Mouse (Mus musculus) hematopoietic stem cell, adult 5-6 weeks (primary cell): ENCODE results near the gene Vstm2l. TPM values are rescaled to one million over a fixed set of nuclear protein-coding genes. Genes with fewer than 3 reads are reported as not detected.

Experiments
- ATAC-seq, 2 experiments: fragments of 125-278 bp in 1 of 2; replicated peaks in 1 of 2; 2 replicates each; pipeline ENCODE4 v1.8.0; 2016 to 2017; ENCODE audit warnings: inconsistent platforms in 2 of 2, mild to moderate bottlenecking in 2 of 2, moderate number of reproducible peaks in 2 of 2, low read depth in 1 of 2, moderate TSS enrichment in 1 of 2; ENCODE audit not compliant: low FRiP score in 2 of 2, poor library complexity in 2 of 2, severe bottlenecking in 2 of 2, insufficient read depth in 1 of 2, low TSS enrichment in 1 of 2
- total RNA-seq: library from RNA; stranded (forward); fragments of 172-1452, 232-1000 nt; gene quantifications from 2 replicates; pipeline ENCODE4 v1.2.3, GENCODE M21; 2017

Gene Vstm2l
- total RNA-seq = not detected in 2 replicates

DNA sequence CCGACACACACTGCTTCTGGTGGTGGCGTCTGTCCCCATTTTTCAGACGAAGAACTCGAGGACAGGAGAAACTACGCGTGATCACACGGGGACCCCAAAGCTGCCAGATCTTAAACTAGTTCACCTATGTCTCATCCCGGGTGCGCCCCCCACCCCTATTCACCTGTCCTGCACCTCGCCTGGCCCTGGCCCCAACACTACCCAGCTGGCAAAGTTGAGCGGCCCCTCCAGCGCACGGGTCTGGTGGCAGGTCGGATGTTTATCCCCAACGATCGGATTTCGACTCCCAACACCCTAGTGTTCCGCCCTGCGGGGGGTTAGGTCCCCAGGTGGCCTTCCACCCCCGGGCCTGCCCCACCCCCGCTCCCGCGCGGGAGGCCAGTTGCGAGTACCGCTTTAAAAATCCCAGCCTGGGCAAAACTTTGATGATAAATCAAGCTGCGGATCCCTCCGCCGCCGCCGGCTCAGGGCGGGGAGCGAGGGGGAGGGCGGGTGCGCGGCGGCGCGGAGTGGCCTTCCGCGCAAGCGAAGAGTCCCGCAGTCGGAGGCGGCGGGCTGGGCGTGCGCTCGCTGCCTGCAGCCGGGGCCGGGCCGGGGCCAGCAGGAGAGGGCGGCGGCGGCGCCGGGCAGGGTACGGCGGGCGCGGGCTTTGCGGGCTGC lies at the start of gene Vstm2l:
Gene Vstm2l (plus strand): TSS at position 549 of the 660 bp plus-strand sequence.
- no peak for ATAC-seq

- ATAC-seq = no peak
Measured at GRCm38 (mm10) chr2:157867126-157867525, 47.3 kb upstream of the Vstm2l start.

- ATAC-seq = no peak
Measured at GRCm38 (mm10) chr2:157870247-157870646, 44.2 kb upstream of the Vstm2l start.

- ATAC-seq = no peak
Measured at GRCm38 (mm10) chr2:157873223-157873622, 41.2 kb upstream of the Vstm2l start.

DNA sequence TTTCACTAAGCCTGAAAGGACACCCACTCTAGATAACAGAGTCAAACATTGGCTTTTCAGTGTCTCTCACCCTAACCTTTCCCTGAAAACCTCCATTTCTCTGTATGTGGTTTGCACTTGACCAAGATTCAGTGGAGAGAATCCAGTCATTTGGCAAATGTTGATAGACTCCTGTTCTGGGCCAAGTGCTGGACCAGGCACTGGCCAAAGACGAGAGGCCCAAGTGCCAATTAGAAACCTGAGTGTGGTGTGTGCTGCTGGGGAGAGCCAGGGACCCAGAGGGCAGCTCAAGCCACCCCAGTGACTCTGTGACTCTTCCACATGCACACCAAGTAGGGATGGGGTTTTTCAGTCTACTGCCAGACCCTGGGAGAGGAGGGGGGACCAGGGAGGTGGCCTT lies 40.8 kb upstream of the Vstm2l start:
- no peak for ATAC-seq

- ATAC-seq = no peak
Measured at GRCm38 (mm10) chr2:157875111-157875510, 39.3 kb upstream of the Vstm2l start.

DNA sequence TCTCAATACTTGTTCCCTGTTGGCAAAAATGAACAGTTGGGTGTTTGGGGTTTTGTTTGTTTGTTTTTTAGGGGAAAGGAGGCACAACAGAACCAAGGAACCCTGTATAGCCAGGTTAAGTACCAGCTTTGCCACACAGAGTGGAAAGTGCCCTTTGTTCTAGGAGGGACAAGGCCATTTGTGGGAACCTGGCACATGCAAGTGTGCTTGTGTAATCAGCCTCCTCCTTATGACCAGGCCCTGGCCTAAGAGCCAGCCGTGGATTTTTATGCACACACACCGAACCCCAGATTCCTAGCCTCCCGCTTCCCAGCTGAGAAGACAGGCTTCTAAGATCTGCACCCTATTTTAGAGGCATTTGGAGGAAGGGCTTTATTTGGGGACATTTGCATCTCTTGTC lies 37.1 kb upstream of the Vstm2l start:
- no peak for ATAC-seq

DNA sequence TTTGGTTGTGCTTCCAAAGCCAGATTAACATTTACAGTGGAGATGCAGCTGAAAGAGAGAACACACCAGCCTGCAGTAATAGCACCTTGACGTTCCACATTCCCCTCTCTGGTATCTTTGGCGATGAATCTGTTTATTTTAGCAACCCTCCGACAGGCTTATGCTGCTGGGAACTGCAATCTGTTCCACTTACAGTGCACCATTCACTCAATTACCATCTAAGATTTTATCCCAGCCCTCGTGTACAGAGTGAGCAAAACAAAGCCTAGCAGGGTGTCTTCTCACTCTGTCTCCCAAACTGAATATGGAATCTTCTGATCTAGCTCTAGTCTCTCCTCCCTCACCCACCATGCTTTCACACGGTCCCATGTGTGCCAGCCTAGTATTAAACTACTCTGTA lies 36.5 kb upstream of the Vstm2l start:
- no peak for ATAC-seq

GRCm38 (mm10) chr2:157881939-157882338 lies 32.5 kb upstream of the Vstm2l start:
- no peak for ATAC-seq

- no peak for ATAC-seq
Measured at GRCm38 (mm10) chr2:157887275-157888025, 27.0 kb upstream of the Vstm2l start.

DNA sequence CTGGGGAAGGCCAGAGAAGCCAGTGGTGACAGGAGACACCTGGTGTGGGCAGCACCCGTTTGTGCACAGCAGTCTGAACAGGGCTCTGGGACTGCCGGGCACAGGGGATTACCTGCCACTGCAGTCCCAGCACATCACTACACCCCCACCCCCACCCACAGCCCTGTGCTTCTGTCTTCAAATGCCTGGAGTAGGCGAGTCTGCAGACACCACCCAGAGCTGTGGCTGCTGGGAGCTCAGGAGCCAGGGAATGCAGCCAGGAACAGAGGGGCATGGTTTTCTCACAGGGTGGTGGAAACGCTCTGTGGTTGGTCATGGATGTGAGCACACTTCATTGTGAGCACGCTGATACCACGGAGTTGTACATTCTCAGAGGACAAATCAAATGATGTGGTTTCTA lies 23.3 kb upstream of the Vstm2l start:
- ATAC-seq = no peak

GRCm38 (mm10) chr2:157897131-157897530 lies 17.3 kb upstream of the Vstm2l start:
- no peak for ATAC-seq

DNA sequence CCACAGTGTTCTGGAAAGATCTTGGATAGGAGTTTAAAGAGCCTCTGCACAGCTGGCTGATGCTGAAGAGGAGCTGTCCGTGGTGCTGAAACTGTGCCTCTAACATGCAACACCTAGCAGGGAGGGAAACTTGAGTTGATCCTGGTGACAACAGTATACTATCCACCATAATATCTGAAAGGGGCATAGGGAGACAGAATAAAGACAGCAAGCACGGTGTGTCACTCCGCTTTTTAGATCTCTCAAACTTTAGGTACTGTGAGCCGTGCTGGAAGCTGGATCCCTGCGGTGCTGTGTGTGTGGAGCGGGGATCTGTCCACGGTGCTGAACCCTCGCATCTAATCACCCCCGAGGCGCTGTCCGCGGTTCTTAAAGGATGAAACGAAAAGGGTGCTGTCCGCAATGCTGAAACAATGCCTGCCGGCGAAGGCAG lies 1.2 kb upstream of the Vstm2l start:
- peak; percentile 75 to 88 for ATAC-seq

- no peak for ATAC-seq
Measured at GRCm38 (mm10) chr2:157913705-157914104, 748 bp upstream of the Vstm2l start.

DNA sequence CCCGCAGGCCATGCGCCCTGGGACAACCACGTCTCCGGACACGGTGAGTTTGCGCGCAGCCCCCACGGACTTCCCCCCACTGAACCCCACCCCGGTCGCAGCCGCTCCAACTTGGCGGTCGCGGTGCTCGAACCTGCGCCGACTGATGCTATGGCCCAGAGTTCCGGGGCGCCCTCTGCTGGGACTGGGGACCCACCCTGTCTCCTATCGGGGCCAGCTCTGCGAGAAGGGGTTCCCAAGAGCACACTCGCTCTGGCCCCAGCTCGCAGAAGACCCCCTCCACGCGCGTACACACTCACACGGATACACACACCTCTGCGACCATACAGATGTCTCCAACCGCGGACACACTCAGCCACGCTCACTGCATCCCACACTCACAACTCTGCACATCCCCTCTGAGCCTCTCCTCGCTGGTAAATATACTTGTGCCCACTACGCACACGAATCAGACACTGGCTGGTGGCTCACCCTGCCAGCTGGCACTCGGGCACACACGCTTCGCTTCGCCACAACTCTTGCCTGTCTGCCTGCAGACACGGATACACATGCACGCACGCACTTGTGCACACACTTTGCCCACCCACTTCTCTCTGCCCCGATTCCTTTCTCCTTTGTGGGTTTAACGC lies 550 bp downstream of the Vstm2l start:
- no peak for ATAC-seq

- ATAC-seq = no peak
Measured at GRCm38 (mm10) chr2:157918529-157918928, 4.1 kb downstream of the Vstm2l start.

DNA sequence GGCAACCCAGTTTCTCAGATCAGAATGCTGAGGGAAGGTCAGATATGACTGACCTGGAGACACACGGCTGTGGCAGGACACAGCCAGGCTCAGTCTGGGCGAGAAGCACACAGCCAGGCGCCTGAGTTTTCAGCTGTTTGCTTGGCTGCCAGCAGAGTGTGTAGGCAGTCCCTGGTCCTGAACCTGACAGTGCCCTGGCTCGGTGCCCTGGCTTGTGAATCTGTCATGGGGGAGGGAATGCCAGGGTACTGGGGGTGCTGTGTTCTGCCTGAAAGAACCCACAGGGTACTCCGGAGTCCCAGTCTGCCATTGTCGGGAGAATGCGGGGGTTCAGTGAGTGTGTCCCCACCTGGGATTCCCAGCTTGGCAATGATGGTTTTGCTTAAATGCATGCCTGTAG lies 7.1 kb downstream of the Vstm2l start:
- no peak for ATAC-seq

DNA sequence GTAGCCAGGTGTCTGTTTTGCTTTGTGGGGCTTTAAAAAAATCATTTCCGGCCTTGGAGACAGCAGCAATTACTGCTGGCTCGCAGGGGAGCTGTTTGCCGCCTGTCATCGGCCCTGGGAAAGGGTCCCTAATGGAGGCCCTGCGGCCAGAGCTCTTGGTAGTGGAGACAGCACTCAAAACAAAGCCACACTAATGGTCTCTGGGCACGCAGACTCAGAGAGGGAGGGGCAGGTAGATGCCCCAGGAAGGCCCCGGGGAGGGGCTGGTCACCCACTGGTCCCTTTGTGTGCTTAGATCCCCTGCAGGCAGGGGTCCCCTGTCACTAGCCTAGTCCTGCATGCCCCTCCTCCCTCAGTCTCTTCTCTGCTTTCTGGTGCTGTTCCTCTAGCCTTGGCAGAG lies 9.0 kb downstream of the Vstm2l start:
- ATAC-seq = no peak
